Mouse (Mus musculus): ENCODE measurements around the gene Lamc1.
A peak's percentile ranks its signal among the peaks of the same experiment; 100 is the strongest.
"Not testable (repeated sequence)": the region's sequence is repeated elsewhere in the genome, so short reads cannot be mapped to it uniquely, and the experiment has no call there.

The Lamc1 gene

GRCm38 (mm10) chr1:153332444-153333295 is at the start of gene Lamc1:
TSS of gene Lamc1 (minus strand) at chr1:153332786.
- DNase-seq: peak; percentile 95

- DNase-seq: no peak
Observed at GRCm38 (mm10) chr1:153380746-153381282, 48.2 kb upstream of the Lamc1 start.

DNA sequence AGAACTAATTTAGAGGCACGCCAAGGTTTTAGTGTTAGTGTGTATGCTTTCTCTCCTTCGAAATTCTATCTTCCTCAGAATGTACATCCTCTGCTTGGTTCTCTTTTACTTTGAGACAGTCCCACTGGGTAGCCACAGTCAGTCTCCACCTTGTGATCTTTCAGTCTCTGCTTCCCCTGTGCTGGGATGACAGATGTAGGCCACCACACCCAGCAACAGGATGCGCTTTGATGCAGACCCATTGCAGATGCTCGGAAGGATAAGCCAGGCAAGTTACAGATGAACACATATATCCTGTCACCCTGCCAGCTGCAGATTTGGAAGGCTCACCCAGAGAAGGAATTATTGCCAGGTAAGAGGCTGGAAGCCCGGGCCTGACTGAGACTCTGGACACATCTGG is 47.2 kb upstream of the Lamc1 start:
- DNase-seq: no peak

DNA sequence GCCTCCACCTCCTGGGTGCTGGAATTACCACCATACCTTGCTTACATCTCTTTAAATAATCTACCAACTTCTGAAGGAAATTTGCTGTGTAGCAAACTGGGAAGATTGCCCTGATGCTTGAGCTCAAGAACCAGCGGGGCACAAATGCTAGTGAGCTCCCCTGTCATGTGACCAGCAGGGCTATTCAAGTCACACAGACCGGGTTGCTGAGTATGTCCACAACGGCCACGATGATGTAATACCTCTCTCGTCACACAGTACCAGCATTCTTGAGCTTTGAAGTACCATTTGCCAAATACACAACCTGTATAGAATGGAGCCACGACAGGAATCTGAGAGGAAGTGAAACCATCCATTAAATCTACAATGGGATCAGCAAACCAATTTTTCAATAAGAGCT is 46.0 kb upstream of the Lamc1 start:
- no peak for DNase-seq

DNA sequence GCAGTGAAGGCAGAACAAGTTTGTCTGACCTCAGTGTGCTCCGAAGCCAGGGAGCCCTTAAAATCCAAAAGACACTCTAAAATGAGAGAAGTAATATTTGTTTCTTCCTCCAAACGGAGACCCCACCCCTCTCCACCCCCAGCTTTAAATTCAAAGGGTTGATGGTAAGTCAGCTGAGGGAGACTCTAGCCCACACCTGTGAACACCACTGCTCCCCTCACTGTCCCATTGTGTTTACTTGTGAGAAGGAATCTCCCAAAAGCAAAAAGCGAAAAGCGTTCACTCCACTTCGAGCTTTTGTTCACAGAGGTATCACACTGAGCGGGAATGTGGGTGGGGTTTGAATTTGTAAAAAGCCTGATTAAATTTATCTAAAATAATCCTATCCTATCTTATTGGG is 43.9 kb upstream of the Lamc1 start:
- no peak for DNase-seq

DNA sequence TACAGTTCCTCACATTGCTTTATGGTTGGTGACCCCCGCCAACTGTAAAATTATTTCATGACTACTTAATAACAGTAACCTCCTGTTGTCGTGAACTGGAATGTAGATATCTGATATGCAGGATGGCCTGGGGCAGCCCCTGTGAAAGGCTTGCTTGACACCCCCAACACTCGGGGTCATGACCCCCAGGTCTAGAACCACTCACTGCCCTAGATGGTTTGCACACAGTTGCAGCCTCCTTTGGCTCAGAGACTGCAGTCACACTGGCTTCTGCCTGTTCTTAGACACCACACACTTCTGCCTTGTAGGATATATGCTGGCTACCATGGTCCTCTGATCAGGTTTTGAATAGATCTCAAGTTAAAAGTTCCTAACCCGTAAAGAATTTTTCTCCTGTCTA is 41.5 kb upstream of the Lamc1 start:
- DNase-seq: no peak

GRCm38 (mm10) chr1:153371846-153372245 is 39.3 kb upstream of the Lamc1 start:
- DNase-seq: no peak

- DNase-seq: peak; percentile 47
Observed at GRCm38 (mm10) chr1:153369011-153369410, 36.4 kb upstream of the Lamc1 start.

GRCm38 (mm10) chr1:153367048-153367447 is 34.5 kb upstream of the Lamc1 start:
- DNase-seq: no peak

DNA sequence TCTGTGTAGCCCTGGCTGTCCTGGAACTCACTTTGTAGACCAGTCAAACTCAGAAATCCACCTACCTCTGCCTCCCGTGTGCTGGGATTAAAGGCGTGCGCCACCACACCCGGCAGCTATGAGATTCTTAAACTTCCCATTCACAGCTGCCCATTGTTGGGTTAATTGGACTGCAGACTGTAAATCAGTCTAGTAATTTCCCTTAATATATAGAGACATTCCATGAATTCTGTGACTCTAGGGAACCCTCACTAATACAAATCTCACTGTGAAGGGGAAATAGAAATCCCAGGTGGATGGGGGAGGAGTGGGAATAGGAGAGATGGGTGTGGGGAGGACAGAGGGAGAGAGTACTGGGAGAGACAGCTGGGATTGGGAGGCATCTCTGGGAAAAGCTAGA is 29.3 kb upstream of the Lamc1 start:
- no peak for DNase-seq

DNA sequence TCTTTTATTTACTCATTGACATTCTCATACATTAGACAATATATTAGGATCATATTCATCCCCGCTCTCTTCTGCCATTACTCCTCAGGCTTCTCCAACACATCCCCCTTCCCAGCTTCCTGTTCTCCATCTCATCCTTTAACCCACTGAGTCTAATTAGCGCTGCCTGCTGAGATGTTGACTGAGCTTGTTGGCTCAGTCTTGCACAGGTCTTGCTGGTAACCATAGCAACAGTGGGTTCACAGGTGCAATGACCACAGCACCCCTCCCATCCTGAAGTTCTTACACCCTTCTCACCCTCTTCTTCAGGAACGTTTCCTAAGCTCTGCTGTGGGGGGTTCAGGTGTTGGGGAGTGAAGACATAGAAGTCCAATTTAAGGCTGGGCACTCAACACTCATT is 28.0 kb upstream of the Lamc1 start:
- no peak for DNase-seq

DNA sequence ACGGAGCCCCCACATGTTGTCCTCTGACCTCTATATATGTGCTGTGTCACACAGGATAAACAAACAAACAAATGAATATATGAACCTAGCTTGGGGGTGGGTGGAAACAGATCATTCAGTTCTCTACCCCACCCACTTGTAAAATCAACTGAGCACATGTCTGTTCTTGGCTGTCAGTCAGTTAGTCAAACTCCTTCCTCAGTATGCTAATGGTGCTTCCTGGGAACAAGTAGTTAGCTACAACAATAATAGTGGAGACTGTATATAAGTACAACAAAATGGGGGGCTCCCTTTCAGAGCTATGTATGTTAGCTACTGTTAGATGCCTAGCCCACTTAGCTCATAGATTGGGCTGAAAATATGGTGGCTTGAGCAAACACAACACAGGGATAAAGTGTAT is 24.6 kb upstream of the Lamc1 start:
- DNase-seq: no peak

GRCm38 (mm10) chr1:153354466-153354865 is 21.9 kb upstream of the Lamc1 start:
- no peak for DNase-seq

- DNase-seq: peak; percentile 54
Observed at GRCm38 (mm10) chr1:153353736-153354430, 21.3 kb upstream of the Lamc1 start.

DNA sequence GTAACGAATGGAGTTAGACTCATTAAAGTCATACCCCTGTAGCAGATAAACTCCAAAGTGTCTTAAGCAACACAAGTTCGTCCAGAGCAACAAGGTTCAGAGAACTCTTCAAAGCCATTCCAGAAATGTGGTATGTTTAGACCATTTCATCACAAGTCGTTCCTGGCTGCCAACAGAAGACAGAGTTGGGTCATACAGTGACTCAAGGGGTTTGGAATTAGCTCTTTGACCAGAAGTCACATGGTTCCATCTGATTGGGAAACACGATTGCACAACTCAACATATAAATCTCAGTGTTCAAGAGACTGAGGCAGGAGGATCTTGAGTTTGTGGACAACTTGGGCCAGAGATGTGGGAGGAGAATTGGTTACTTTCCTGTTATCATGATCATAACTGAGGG is 18.4 kb upstream of the Lamc1 start:
- DNase-seq: no peak

DNA sequence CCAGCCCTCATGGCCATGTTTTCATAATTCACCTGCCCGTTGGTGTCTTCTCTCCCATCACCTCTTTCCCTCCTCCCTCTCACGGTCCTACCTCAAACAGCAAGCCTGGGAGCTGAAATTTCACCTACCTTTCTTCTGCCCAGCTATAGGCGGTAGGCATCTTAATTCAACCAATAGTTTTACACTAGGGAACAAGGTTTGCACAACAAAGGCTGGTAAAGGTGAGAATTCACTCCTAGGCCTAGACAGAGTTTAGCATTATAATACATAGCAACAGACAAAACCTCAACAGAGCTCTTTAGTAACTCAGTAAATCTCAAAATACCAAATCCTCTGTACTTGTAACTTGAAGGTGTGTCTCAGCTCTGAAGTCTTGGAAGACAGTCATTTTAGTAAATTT is 15.1 kb upstream of the Lamc1 start:
- no peak for DNase-seq

DNA sequence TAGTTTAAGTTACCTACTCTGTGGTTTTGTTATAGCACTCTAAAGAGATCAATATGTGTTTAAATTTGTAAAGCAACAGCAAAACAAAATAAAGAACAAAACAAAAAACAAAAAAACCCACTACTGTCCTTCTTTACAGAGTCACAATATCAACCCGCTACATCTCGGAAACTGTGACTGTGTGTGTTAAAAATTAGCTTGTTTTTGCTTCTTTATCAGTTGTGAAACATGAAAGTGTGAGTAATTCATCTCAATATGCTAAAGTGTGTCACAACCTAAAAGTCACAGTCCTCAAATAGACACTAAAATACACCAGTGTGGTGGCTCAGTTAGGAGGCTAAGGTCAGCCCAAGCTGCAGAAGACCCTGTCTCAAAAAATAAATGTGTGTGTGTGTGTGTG is 14.5 kb upstream of the Lamc1 start:
- DNase-seq: no peak

- peak; percentile 49 for DNase-seq
Observed at GRCm38 (mm10) chr1:153345699-153346291, 13.2 kb upstream of the Lamc1 start.

GRCm38 (mm10) chr1:153345002-153345401 is 12.4 kb upstream of the Lamc1 start:
- DNase-seq: no peak

GRCm38 (mm10) chr1:153335451-153335850 is 2.9 kb upstream of the Lamc1 start:
- not testable (repeated sequence) for DNase-seq

DNA sequence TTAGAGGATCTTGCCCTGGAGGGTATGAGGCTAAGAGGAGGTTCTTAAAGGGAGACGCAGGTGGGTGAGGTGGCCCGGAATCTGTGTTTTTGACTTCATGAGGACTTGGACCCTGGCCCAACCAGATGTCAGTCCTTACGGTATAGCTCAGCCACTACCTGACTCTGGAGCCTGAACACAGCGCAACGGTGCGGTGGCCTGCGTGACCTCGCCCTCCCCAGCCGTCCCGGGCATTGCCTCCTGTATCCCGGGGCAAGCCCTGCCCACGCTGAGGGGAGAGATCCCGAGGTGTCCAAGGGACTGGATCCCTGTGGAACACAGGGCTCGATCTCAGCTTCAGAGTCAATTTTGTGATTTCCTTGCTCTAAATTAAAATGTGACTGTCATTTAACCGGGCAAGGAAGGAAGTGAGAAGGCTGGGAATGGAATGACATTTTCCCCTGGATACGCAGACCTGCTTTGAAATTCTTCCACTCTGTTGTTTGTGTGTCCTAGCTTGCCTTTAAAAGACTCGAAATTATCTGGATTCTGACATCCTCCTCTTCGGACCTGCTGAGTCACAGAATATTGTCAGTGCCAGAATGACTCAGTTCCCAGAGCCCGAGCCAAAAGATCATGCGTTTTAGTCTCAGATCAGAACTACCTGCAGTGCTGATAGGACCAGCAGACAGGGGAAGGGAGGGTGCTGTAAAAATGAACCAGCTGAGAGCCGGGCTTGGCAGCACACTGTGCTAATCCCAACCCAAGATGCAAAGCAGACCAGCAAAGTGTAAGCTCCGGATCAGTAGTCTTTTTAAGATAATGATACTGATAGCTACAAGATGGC is 923 bp upstream of the Lamc1 start:
- peak; percentile 49 for DNase-seq

GRCm38 (mm10) chr1:153331796-153332443 is 666 bp downstream of the Lamc1 start:
- peak; percentile 79 for DNase-seq
